Mouse (Mus musculus) hematopoietic stem cell, adult 5-6 weeks (primary cell): ENCODE measurements around the gene Cyp2f2. TPM values are rescaled to one million over a fixed set of nuclear protein-coding genes. Genes with fewer than 3 reads are reported as not detected.

Source experiments
- ATAC-seq, 2 experiments: fragments of 125-278 bp in 1 of 2; replicated peaks in 1 of 2; 2 replicates each; pipeline ENCODE4 v1.8.0; 2016 to 2017; ENCODE audit warnings: inconsistent platforms in 2 of 2, mild to moderate bottlenecking in 2 of 2, moderate number of reproducible peaks in 2 of 2, low read depth in 1 of 2, moderate TSS enrichment in 1 of 2; ENCODE audit not compliant: low FRiP score in 2 of 2, poor library complexity in 2 of 2, severe bottlenecking in 2 of 2, insufficient read depth in 1 of 2, low TSS enrichment in 1 of 2
- total RNA-seq: library from RNA; stranded (forward); fragments of 172-1452, 232-1000 nt; gene quantifications from 2 replicates; pipeline ENCODE4 v1.2.3, GENCODE M21; 2017

Gene Cyp2f2
- not detected in 2 replicates for total RNA-seq

DNA sequence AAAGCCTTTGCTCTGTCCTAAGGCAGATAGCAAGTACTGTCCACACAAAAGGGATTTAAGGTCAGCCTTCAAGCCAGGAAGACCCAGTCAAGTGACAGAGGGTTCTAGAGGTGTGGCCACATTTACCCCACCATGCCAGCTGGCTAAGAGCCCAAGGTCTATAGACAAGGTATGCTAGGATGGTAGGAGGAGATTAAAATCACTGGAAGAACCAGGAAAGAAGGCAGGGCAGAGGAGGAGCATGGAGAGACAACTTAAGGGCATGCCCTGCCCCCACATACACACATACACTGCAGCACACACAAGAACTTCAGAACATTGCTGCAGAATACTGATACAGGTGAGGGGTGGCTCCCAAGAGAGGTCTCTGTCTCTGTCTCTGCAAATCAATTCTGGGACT lies at the start of gene Cyp2f2:
Cyp2f2 (plus strand) TSS at position 234 of the 400 bp plus-strand sequence.
- no peak for ATAC-seq

GRCm38 (mm10) chr7:27078641-27079040 lies 41.1 kb upstream of the Cyp2f2 start:
- ATAC-seq: no peak

GRCm38 (mm10) chr7:27081625-27082024 lies 38.1 kb upstream of the Cyp2f2 start:
- no peak for ATAC-seq

- ATAC-seq: no peak
Measured at GRCm38 (mm10) chr7:27091039-27091438, 28.7 kb upstream of the Cyp2f2 start.

DNA sequence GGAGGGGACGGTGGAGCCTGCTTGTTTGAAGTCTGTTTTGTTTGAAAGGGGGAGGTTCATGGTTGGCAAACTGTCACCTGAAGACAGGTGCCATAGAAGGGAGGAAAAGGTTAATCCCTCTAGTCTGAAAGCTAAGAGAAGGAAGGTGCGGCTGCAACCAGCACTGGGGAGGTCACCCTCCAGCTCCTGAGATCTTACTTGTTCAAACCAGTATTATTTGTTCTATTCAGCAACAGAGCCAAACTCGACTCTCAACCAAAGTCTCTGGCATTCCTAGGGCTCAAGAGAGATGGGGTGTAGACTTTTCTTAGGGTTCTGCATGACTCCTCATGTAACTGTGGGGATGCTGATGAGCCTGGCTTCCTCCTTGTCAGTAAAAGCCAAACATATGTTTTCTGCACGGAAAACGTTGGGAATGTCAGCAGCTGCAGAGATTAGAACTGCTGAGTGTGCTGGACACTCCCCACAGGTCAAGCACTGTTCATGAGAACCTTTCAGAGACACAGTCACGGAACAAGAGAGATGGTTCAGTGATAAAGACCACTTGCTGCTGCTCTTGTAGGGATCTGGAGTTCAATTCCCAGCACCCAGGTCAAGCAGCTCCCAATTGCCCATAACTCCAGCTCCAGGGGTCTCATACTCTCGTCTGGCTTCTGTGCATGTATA lies 27.5 kb upstream of the Cyp2f2 start:
- no peak for ATAC-seq

GRCm38 (mm10) chr7:27092882-27093281 lies 26.8 kb upstream of the Cyp2f2 start:
- peak; percentile 21 to 42; a peak in 2 of 4 replicates for ATAC-seq

GRCm38 (mm10) chr7:27104882-27105281 lies 14.8 kb upstream of the Cyp2f2 start:
- ATAC-seq: peak; percentile 10 to 32; a peak in 2 of 4 replicates

DNA sequence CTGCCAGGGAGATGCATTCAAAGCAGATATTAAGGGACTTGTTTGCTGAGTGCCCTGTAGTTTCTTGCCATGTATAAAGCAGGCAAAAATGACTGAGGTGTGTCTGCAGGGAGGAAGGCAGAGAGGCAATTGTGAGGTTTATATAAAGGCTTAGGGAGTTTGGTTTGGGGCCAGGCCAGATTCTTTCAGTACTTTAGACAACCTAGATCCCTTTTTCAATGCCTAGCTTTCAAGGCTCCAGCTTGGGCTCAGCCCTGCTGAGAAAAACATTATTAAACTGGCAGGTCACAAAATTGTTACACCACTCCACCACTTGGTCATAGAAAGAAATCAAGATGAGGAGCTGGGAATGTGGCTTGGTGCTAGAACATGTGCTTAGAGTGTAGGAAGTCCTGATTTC lies 9.4 kb upstream of the Cyp2f2 start:
- no peak; a peak in 1 of 4 replicates for ATAC-seq

DNA sequence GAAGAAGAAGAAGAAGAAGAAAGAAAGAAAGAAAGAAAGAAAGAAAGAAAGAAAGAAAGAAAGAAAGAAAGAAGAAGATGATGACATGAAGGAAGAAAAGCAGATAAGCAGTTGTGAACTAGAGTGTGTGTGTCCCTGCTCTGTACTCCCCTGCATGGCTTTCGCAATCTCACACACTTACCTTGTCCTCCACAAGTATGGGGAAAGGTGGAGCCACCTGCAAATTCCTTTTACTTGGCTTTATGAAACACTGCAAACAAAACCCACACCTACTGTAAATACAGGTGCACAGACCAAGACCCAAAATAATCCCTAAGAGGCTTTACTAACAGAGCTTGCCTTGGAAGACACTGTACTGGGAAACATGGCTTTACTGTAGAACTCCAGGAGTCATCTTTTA lies 8.7 kb upstream of the Cyp2f2 start:
- ATAC-seq: no peak

DNA sequence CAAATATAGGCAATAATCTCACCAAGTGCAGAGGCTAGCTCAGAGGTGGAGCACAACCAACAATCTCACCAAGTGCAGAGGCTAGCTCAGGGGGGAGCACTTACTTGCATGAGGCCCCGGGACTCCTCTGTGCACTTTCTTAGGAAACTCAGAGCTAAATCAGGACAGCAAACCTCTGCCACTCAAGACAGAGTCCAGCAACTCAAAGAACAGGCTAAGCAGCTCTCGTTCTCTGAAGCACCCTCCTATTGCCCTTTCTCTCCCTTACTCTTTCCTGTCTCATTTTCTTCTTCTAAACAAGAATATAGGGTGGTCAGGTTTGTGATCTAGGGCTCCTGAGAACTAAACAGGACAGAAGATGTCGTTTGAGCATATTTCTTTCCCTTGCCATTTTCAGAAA lies 7.7 kb upstream of the Cyp2f2 start:
- no peak for ATAC-seq

GRCm38 (mm10) chr7:27118033-27118511 lies 1.6 kb upstream of the Cyp2f2 start:
- ATAC-seq: peak in 1 of 2 experiments; percentile 37; a peak in 1 of 4 replicates

DNA sequence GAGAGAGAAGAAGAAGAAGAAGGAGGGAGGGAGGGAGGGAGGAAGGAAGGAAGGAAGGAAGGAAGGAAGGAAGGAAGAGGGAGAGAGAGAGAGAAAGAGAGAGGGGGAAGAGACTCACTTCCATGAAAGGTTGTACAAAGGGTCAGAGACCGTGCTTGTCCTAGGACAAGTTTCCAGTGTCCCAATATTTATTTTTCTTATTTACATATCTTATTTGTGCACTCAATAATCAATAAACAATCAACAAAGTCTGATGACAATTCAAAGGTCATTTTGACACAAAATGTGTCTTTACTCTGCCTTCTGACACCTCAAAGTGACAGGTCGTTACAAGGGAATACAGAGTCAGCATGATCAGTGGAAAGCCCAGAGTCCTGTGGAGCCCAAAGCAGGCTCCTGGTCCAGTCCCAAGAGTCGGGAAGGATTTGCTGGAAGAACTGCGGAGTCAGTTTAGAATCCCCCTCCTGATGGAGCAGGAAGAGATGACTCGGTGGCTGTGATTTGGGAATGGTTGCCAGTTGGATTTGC lies 4.7 kb downstream of the Cyp2f2 start:
- no peak for ATAC-seq

- 0 out of 4 replicates have a peak, but pooled peaks of 1 of the 2 experiments have one; percentile 21 for ATAC-seq
Measured at GRCm38 (mm10) chr7:27124969-27125368, 5.3 kb downstream of the Cyp2f2 start.

DNA sequence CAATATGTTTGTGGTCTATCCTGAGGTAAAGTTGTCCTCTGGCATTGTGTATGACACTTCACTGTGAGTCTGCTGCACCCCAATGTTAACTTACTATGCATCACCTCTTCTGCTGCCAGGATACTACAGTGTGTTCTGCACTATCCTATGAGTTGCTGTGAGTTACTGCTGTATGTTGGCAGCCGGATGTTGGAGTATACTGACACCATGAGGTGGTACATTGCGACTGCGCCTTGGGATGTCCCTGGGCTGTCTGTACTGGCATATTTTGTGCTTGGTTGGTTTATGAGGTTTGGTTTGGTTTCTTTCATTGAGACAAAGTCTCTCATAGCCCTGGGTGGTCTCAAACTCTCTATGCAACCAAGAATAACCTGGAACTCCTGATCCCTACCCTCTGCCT lies 8.5 kb downstream of the Cyp2f2 start:
- peak; percentile 86 to 89 for ATAC-seq

DNA sequence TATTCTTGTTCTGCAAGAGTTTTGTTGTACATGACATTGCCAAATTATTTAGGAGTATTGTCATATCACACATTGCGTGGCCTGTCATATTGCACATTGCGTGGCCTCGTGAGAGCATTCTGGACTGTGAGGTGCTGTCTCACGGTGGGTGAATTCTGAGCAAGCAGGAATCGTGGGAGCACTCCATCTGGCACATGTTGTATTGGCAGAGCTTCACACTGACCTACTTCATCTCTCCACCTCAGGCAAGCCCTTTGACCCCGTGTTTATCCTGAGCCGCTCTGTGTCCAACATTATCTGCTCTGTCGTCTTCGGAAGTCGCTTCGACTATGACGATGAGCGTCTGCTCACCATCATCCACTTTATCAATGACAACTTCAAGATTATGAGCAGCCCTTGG lies 9.2 kb downstream of the Cyp2f2 start:
- no peak for ATAC-seq

- no peak for ATAC-seq
Measured at GRCm38 (mm10) chr7:27129811-27130210, 10.1 kb downstream of the Cyp2f2 start.

DNA sequence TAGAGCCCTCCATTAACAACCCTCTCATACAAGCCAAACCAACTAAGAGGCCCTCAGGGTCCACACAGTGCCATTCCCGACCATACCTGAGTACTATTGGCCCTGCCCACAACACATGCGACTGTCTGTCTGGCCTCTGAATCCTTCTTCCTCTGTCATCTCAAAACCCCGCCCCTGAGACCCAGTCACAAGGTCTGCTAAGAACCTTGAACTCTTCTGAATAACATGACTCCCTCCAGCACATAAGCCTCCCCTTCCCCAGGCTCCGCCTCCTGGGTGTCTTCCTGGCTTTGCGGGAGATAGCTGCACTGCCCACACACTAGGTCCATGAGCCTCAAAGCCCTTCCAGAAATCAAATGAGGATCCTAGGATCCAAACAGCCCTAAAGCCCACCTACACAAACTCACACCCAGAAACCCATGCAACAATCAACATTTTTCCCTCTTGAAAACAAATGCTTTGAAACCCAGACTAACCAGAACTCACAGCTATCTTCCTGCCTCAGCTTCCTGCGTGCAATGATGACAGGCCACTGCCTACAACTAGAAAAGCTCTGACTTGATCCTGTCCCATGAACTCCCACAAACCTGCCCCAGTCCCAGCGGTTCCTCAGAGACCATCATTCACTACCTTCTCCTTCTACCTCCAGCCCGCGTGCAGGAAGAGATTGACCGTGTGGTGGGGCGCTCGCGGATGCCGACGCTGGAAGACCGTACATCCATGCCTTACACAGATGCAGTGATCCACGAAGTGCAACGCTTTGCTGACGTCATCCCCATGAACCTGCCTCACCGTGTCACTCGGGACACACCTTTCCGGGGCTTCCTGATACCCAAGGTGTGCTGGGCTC lies 11.0 kb downstream of the Cyp2f2 start:
- no peak for ATAC-seq

GRCm38 (mm10) chr7:27131387-27131786 lies 11.7 kb downstream of the Cyp2f2 start:
- ATAC-seq: no peak
